Mouse (Mus musculus) forebrain, postnatal 0 days (tissue): ENCODE measurements around the gene Shank2. TPM values are rescaled to one million over a fixed set of nuclear protein-coding genes. Genes with fewer than 3 reads are reported as not detected.

ENCODE experiments used
- ATAC-seq: fragments of 200-750 bp; cut with Nextera tagmentation; 2 replicates; pipeline ENCODE4 v1.8.0; 2017; ENCODE audit warnings: mild to moderate bottlenecking, moderate library complexity
- DNase-seq: peaks from one replicate; pipeline ENCODE4 v3.0.0-alpha.2; 2015
- H3K27ac ChIP-seq: fragments of 300-500 bp; sonication (generic); 2 replicates; pipeline ENCODE4 v1.5.1; 2014; ENCODE audit warnings: low read depth, mild to moderate bottlenecking, antibody characterized with exemption, low read length, moderate library complexity, mixed read lengths
- H3K27me3 ChIP-seq: fragments of 300-500 bp; sonication (generic); 2 replicates; pipeline ENCODE4 v1.6.1; 2014; ENCODE audit warnings: mild to moderate bottlenecking, low read length, mixed read lengths; ENCODE audit not compliant: insufficient read depth
- H3K36me3 ChIP-seq: fragments of 300-500 bp; sonication (generic); 2 replicates; pipeline ENCODE4 v1.6.1; 2014; ENCODE audit warnings: mild to moderate bottlenecking, moderate library complexity; ENCODE audit not compliant: insufficient read depth
- H3K4me1 ChIP-seq: fragments of 300-500 bp; sonication (generic); 2 replicates; pipeline ENCODE4 v1.6.1; 2014; ENCODE audit warnings: antibody characterized with exemption; ENCODE audit not compliant: insufficient read depth
- H3K4me2 ChIP-seq: fragments of 300-500 bp; sonication (generic); 2 replicates; pipeline ENCODE4 v1.6.1; 2014; ENCODE audit warnings: low read depth, mild to moderate bottlenecking, moderate library complexity
- H3K4me3 ChIP-seq: fragments of 300-500 bp; sonication (generic); 2 replicates; pipeline ENCODE4 v1.5.1; 2014; ENCODE audit warnings: low read depth, low read length, mixed read lengths
- H3K9ac ChIP-seq: fragments of 300-500 bp; sonication (generic); 2 replicates; pipeline ENCODE4 v1.6.1; 2014; ENCODE audit warnings: mild to moderate bottlenecking
- H3K9me3 ChIP-seq: fragments of 300-500 bp; sonication (generic); 2 replicates; pipeline ENCODE4 v1.6.1; 2016; ENCODE audit warnings: low read length
- CTCF ChIP-seq: sonication (generic); IDR thresholded peaks from 2 replicates; pipeline ENCODE4 v1.5.1; 2016; ENCODE audit warnings: antibody characterized with exemption, control low read depth, low read depth
- WGBS: fragments of 180-500 bp; shearing (Covaris S2); extraction: QIAGEN DNeasy Blood & Tissue Kit; methylation state at CpG from one replicate; pipeline ENCODE4 v1.1.7; 2014; 5-methylcytosine and 5-hydroxymethylcytosine counted together
- polyA plus RNA-seq: library from polyadenylated mRNA; unstranded; fragments of >200 nt; fragmentation: Nextera tagmentation; extraction: Ambion mirVana; gene quantifications from 2 replicates; pipeline ENCODE4 v1.2.1, GENCODE M21; 2015
- total RNA-seq: library from RNA; depleted of rRNA; stranded (reverse); fragments of >200 nt; gene quantifications from 2 replicates; pipeline ENCODE4 v1.2.3, GENCODE M21; 2014

Shank2 gene
- total and polyA plus RNA-seq, 2 experiments from 2014 or later = 8.8 to 29.0 TPM

DNA sequence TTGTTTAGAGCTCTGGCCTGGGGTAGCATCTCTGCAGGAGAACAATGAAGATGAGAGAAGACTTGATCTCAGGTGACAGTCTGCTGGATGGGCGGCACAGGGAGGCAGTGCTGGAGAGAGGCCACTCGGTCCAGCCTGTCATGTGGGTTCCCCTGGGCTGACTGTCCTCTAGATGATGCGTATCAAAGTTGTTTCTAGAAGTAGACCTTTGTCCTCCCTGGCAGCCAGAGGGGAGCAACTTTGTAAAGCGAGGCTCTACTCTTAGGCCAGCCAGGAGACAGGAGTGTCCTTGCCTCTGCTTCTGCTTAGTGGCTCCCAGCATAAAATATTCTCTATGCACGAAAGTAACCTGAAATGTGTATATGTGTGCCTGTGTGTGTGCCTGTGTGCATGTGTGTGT is 27.5 kb downstream of the Shank2 start:
- no peak overlapping the region for H3K4me3 ChIP-seq
- TF ChIP-seq CTCF = no peak
- 0 out of 2 replicates have a peak, but pooled peaks cover 2% of the 10 kb centered on the region for H3K4me1 ChIP-seq
- H3K4me2 ChIP-seq = no peak overlapping the region
- ATAC-seq (no peak), DNase-seq (no peak)
- H3K27me3 ChIP-seq = no peaks in the 10 kb centered on the region
- no peaks in the 10 kb centered on the region for H3K9me3 ChIP-seq
- H3K36me3 ChIP-seq = no peaks in the 10 kb centered on the region
- no peak overlapping the region for H3K9ac ChIP-seq
- H3K27ac ChIP-seq = no peak overlapping the region
- 69% methylated on average over 5 of the region's 5 CpGs for WGBS

DNA sequence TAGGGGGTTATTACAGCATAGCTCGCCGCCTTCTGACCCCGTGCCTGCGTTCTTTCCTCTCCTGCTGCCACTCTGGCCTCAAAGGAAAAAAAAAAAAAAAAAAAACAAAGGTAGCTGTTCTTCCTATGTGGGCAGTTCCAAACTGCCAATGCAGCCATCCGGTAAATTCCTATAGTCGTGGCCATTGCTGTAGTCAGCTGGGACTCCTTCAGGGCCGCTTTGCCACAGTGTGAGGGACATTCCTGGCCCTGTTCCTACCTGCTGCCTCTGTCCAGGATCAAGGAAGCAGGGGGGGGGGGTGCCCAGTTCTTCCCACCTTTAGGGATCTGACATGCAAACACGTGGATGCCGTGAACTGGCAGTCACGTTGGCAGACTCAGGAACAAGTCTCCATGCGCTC is 29.1 kb downstream of the Shank2 start:
- H3K9ac ChIP-seq = no peak overlapping the region
- 0 out of 2 replicates have a peak, but pooled peaks cover 2% of the 10 kb centered on the region for H3K4me1 ChIP-seq
- WGBS = 52% methylated on average over 11 of the region's 11 CpGs
- H3K27ac ChIP-seq = no peak overlapping the region
- no peaks in the 10 kb centered on the region for H3K9me3 ChIP-seq
- ATAC-seq (no peak), DNase-seq (no peak)
- H3K36me3 ChIP-seq = no peaks in the 10 kb centered on the region
- H3K4me2 ChIP-seq = no peak overlapping the region
- no peaks in the 10 kb centered on the region for H3K27me3 ChIP-seq
- no peak for TF ChIP-seq CTCF
- H3K4me3 ChIP-seq = no peak overlapping the region

DNA sequence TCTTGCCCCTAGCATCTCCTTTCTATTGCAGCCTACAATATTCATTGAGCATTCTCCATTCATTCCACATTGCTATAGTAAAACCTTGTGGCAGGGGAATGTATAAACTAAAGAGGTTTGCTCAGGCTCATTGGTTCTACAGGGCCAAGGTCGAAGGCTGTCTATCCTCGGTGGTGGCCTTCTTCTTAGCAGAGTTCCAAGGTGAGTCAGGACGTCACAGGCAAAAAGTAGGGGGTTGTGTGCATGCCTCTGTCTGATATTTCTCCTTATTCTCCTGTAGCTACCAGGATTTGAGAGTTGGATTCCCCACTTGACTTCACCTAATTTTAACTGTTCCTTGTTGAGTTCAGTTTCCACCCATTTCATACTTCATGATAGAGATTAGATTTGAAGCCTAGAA is 29.9 kb downstream of the Shank2 start:
- Histone ChIP-seq H3K36me3 (no peaks in the 10 kb centered on the region), H3K9me3 (no peaks in the 10 kb centered on the region), H3K4me3 (no peak overlapping the region), H3K27ac (no peak overlapping the region), H3K4me1 (0 out of 2 replicates have a peak, but pooled peaks cover 2% of the 10 kb centered on the region), H3K27me3 (no peaks in the 10 kb centered on the region), H3K4me2 (no peak overlapping the region), H3K9ac (no peak overlapping the region)
- no peak for TF ChIP-seq CTCF
- ATAC-seq (no peak), DNase-seq (no peak)
- 88% methylated on average over 3 of the region's 3 CpGs for whole genome bisulfite sequencing

GRCm38 (mm10) chr7:144037541-144037940 is 35.8 kb downstream of the Shank2 start:
- ATAC-seq = 0 out of 2 replicates have a peak, but pooled peaks have one; percentile 20
- no peaks in the 10 kb centered on the region for H3K9me3 ChIP-seq
- no peak overlapping the region for H3K4me3 ChIP-seq
- H3K27ac ChIP-seq = peak overlapping the region; percentile 57
- H3K9ac ChIP-seq = no peak overlapping the region
- peak; percentile 29 for DNase-seq
- H3K27me3 ChIP-seq = no peaks in the 10 kb centered on the region
- no peak for TF ChIP-seq CTCF
- no peak overlapping the region for H3K4me2 ChIP-seq
- no peaks in the 10 kb centered on the region for H3K36me3 ChIP-seq
- peaks cover 8% of the 10 kb centered on the region; the same call in 1 of the 2 replicates for H3K4me1 ChIP-seq
- WGBS = 76% methylated on average over 11 of the region's 11 CpGs

GRCm38 (mm10) chr7:144037966-144038669 is 36.4 kb downstream of the Shank2 start:
- peak; percentile 87 for ATAC-seq
- H3K27me3 ChIP-seq = no peaks in the 10 kb centered on the region
- DNase-seq = peak; percentile 69
- no peak for TF ChIP-seq CTCF
- H3K27ac ChIP-seq = peak overlapping the region; percentile 57
- WGBS = 16% methylated on average over 9 of the region's 9 CpGs
- H3K4me3 ChIP-seq = no peak overlapping the region
- no peaks in the 10 kb centered on the region for H3K9me3 ChIP-seq
- H3K36me3 ChIP-seq = no peaks in the 10 kb centered on the region
- no peak overlapping the region for H3K4me2 ChIP-seq
- peaks cover 8% of the 10 kb centered on the region; the same call in 1 of the 2 replicates for H3K4me1 ChIP-seq
- no peak overlapping the region for H3K9ac ChIP-seq

DNA sequence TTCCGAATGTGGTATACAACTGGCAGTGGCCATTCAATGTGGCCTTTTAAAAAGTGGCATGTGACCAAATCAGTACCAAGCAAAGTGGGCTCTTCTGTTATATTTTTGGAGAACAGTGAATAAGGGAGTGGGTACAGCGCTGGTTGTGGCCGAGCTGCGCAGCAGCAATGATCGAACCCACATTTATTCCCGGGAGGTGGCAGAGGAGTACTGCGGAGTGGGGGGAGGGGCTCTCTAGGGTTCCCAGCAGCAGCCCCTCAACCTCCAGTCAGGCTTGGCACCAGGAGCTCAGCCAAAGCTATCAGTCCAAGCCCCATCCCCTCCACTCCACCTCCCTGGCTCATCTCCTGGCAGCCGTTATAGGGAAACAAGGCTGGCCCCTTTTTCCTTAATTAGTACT is 37.0 kb downstream of the Shank2 start:
- Histone ChIP-seq H3K27ac (peak overlapping the region; percentile 57), H3K27me3 (no peaks in the 10 kb centered on the region), H3K4me3 (no peak overlapping the region), H3K4me2 (no peak overlapping the region), H3K4me1 (peaks cover 6% of the 10 kb centered on the region; the same call in 1 of the 2 replicates), H3K9me3 (no peaks in the 10 kb centered on the region), H3K36me3 (no peaks in the 10 kb centered on the region), H3K9ac (no peak overlapping the region)
- DNase-seq = peak; percentile 23
- peak; percentile 60 for ATAC-seq
- 31% methylated on average over 8 of the region's 8 CpGs for WGBS
- no peak for TF ChIP-seq CTCF

GRCm38 (mm10) chr7:144040328-144040727 is 38.6 kb downstream of the Shank2 start:
- no peak for ATAC-seq
- no peak for DNase-seq

More at GRCm38 (mm10) chr7:144040328-144040727, 38.6 kb downstream of the Shank2 start:
- Histone ChIP-seq H3K27me3 (no peaks in the 10 kb centered on the region), H3K4me2 (no peak overlapping the region), H3K36me3 (no peaks in the 10 kb centered on the region), H3K27ac (no peak overlapping the region), H3K4me3 (no peak overlapping the region), H3K9me3 (no peaks in the 10 kb centered on the region), H3K9ac (no peak overlapping the region), H3K4me1 (peaks cover 6% of the 10 kb centered on the region; the same call in 1 of the 2 replicates)
- 74% methylated on average over 3 of the region's 3 CpGs for WGBS
- no peak for TF ChIP-seq CTCF
